Mouse (Mus musculus) cortical plate, adult 2 months (tissue): ENCODE data around the gene Fggy.

Experiments used
- CTCF ChIP-seq: fragments of 200-500 bp; IDR thresholded peaks from 2 replicates; pipeline ENCODE4 v1.5.1; 2011; ENCODE audit warnings: mild to moderate bottlenecking, control low read depth, low read length; ENCODE audit not compliant: insufficient read depth; ENCODE audit errors: extremely low read depth
- POLR2A ChIP-seq: fragments of 200-500 bp; IDR thresholded peaks from 2 replicates; pipeline ENCODE4 v1.6.1; 2011; ENCODE audit warnings: mild to moderate bottlenecking, low read length, control low read depth; ENCODE audit not compliant: insufficient read depth; ENCODE audit errors: extremely low read depth

- TF ChIP-seq CTCF (no peak), POLR2A (no peak)
These were observed 123.6 kb downstream of the Fggy start for GRCm38 (mm10) chr4:95680756-95681449.
